Mouse (Mus musculus) CH12.LX (cell line): ENCODE measurements around the gene Slc4a4. TPM values are rescaled to one million over a fixed set of nuclear protein-coding genes. Genes with fewer than 3 reads are reported as not detected.

Source experiments
- DNase-seq: peaks from one replicate; pipeline ENCODE4 v3.0.0-alpha.2; 2013; ENCODE audit errors: extremely low read depth
- H3K27ac ChIP-seq: 2 replicates; pipeline ENCODE4 v1.5.1; 2012; ENCODE audit warnings: low read depth, mild to moderate bottlenecking, control low read depth, moderate library complexity; ENCODE audit not compliant: insufficient read depth
- H3K27me3 ChIP-seq: replicated peaks from 2 replicates; pipeline ENCODE3; 2012; ENCODE audit warnings: inconsistent platforms
- H3K36me3 ChIP-seq, 2 experiments: replicated peaks in 1 of 2; 2 replicates each; pipeline versions ENCODE3 to v1.6.1; 2012; ENCODE audit warnings: inconsistent platforms in 1 of 2, low read length in 1 of 2, mild to moderate bottlenecking in 1 of 2, mixed read lengths in 1 of 2, moderate library complexity in 1 of 2; ENCODE audit not compliant: control insufficient read depth in 1 of 2, insufficient read depth in 1 of 2
- H3K4me1 ChIP-seq, 2 experiments: 2 replicates each; pipeline ENCODE4 v1.6.1; 2012; ENCODE audit warnings: inconsistent platforms in 1 of 2, moderate library complexity in 1 of 2; ENCODE audit not compliant: insufficient read depth in 2 of 2, control insufficient read depth in 1 of 2
- H3K4me2 ChIP-seq: 2 replicates; pipeline ENCODE4 v1.6.1; 2012; ENCODE audit warnings: low read depth, mild to moderate bottlenecking, control low read depth; ENCODE audit not compliant: poor library complexity, insufficient read depth, severe bottlenecking
- H3K4me3 ChIP-seq, 3 experiments: fragments of 150-350 bp in 1 of 3; sonication (generic) in 1 of 3; replicated peaks in 1 of 3; 2 replicates each; pipeline versions ENCODE3 to v1.5.1; 2011 to 2012; ENCODE audit warnings: low read depth in 2 of 3, low read length in 2 of 3, mild to moderate bottlenecking in 2 of 3, moderate library complexity in 2 of 3, control low read depth in 1 of 3, improper control_type of control experiment in 1 of 3, inconsistent platforms in 1 of 3, mixed read lengths in 1 of 3; ENCODE audit not compliant: poor library complexity in 1 of 3
- H3K79me2 ChIP-seq: replicated peaks from 2 replicates; pipeline ENCODE4 v1.6.1; 2012; ENCODE audit warnings: mild to moderate bottlenecking, moderate library complexity; ENCODE audit not compliant: control insufficient read depth, poor library complexity, insufficient read depth, severe bottlenecking; ENCODE audit errors: extremely low read depth
- H3K9ac ChIP-seq: 2 replicates; pipeline ENCODE4 v1.6.1; 2012; ENCODE audit warnings: low read depth, mild to moderate bottlenecking, control low read depth, moderate library complexity; ENCODE audit not compliant: insufficient read depth
- H3K9me3 ChIP-seq: replicated peaks from 2 replicates; pipeline ENCODE3; 2012; ENCODE audit warnings: low read length, inconsistent platforms, mixed read lengths
- EP300 ChIP-seq: IDR thresholded peaks from 2 replicates; pipeline ENCODE4 v1.6.1; 2011; ENCODE audit warnings: low read length, improper control_type of control experiment
- ETS1 ChIP-seq: conservative IDR thresholded peaks from 2 replicates; pipeline ENCODE4 v1.6.1; 2012; ENCODE audit warnings: low read depth, mild to moderate bottlenecking, inconsistent platforms, low read length, improper control_type of control experiment, moderate library complexity
- HCFC1 ChIP-seq: IDR thresholded peaks from 2 replicates; pipeline ENCODE4 v1.6.1; 2012; ENCODE audit warnings: low read depth, mild to moderate bottlenecking, inconsistent platforms, low read length, improper control_type of control experiment
- IRF4 ChIP-seq: IDR thresholded peaks from 2 replicates; pipeline ENCODE4 v1.6.1; 2014; ENCODE audit warnings: low read depth, mild to moderate bottlenecking, inconsistent platforms, low read length, improper control_type of control experiment
- JUN ChIP-seq: IDR thresholded peaks from 2 replicates; pipeline ENCODE4 v1.6.1; 2011; ENCODE audit warnings: low read depth, mild to moderate bottlenecking, low read length, improper control_type of control experiment, moderate library complexity; ENCODE audit not compliant: insufficient read depth
- JUND ChIP-seq: conservative IDR thresholded peaks from 2 replicates; pipeline ENCODE4 v1.6.1; 2011; ENCODE audit warnings: low read depth, low read length, improper control_type of control experiment
- KAT2A ChIP-seq: IDR thresholded peaks from 2 replicates; pipeline ENCODE4 v1.6.1; 2012; ENCODE audit warnings: low read length, improper control_type of control experiment, inconsistent platforms; ENCODE audit not compliant: insufficient replicate concordance
- MAX ChIP-seq: IDR thresholded peaks from 2 replicates; pipeline ENCODE4 v1.6.1; 2011; ENCODE audit warnings: low read length, improper control_type of control experiment
- MAZ ChIP-seq: IDR thresholded peaks from 2 replicates; pipeline ENCODE4 v1.6.1; 2012; ENCODE audit warnings: low read depth, mild to moderate bottlenecking, inconsistent platforms, low read length, improper control_type of control experiment, moderate library complexity
- NRF1 ChIP-seq: IDR thresholded peaks from 2 replicates; pipeline ENCODE4 v1.6.1; 2014; ENCODE audit warnings: low read depth, mild to moderate bottlenecking, inconsistent platforms, low read length, improper control_type of control experiment, moderate library complexity
- POLR2AphosphoS2 ChIP-seq: IDR thresholded peaks from 2 replicates; pipeline ENCODE4 v1.6.1; 2011; ENCODE audit warnings: low read depth, low read length, improper control_type of control experiment
- RAD21 ChIP-seq: IDR thresholded peaks from 2 replicates; pipeline ENCODE4 v1.6.1; 2011; ENCODE audit warnings: low read depth, mild to moderate bottlenecking, low read length, improper control_type of control experiment, moderate library complexity
- RCOR1 ChIP-seq: conservative IDR thresholded peaks from 2 replicates; pipeline ENCODE4 v1.6.1; 2012; ENCODE audit warnings: low read depth, mild to moderate bottlenecking, inconsistent platforms, low read length, improper control_type of control experiment
- TCF12 ChIP-seq: IDR thresholded peaks from 2 replicates; pipeline ENCODE4 v1.6.1; 2014; ENCODE audit warnings: low read depth, mild to moderate bottlenecking, inconsistent platforms, low read length, improper control_type of control experiment
- UBTF ChIP-seq: IDR thresholded peaks from 2 replicates; pipeline ENCODE4 v1.6.1; 2012; ENCODE audit warnings: low read depth, mild to moderate bottlenecking, inconsistent platforms, low read length, improper control_type of control experiment, moderate library complexity
- USF1 ChIP-seq: IDR thresholded peaks from 2 replicates; pipeline ENCODE4 v1.6.1; 2014; ENCODE audit warnings: low read depth, mild to moderate bottlenecking, inconsistent platforms, low read length, improper control_type of control experiment
- USF2 ChIP-seq: conservative IDR thresholded peaks from 2 replicates; pipeline ENCODE4 v1.6.1; 2011; ENCODE audit warnings: low read depth, low read length, improper control_type of control experiment
- ZKSCAN1 ChIP-seq: IDR thresholded peaks from 2 replicates; pipeline ENCODE4 v1.6.1; 2012; ENCODE audit warnings: low read depth, inconsistent platforms, low read length, improper control_type of control experiment, borderline replicate concordance
- ZNF384 ChIP-seq: IDR thresholded peaks from 2 replicates; pipeline ENCODE4 v1.6.1; 2012; ENCODE audit warnings: low read depth, low read length, improper control_type of control experiment, inconsistent platforms
- dilution Hi-C: fragments of 300-500 bp; cut with MboI; formaldehyde crosslinking; loops from 2 replicates; pipeline ENCODE4 v1.14.3; 2020; ENCODE audit warnings: low sequenced_read_pairs; ENCODE audit not compliant: extremely low pct_unique_long_range_greater_than_20kb, extremely low pct_ligation_motif_present
- in situ Hi-C: fragments of 300-500 bp; cut with MboI; formaldehyde crosslinking; loops from 3 replicates; pipeline ENCODE4 v1.14.3; 2019; ENCODE audit warnings: low sequenced_read_pairs, low pct_ligation_motif_present, low pct_unique_long_range_greater_than_20kb, mixed read lengths
- polyA plus RNA-seq: library from polyadenylated mRNA; unstranded; fragments of >175 nt; gene quantifications from 2 replicates; pipeline ENCODE4 v1.2.1, GENCODE M21; 2012; ENCODE audit warnings: low read depth; ENCODE audit not compliant: insufficient read length
- total RNA-seq, 2 experiments: library from RNA; depleted of rRNA; stranded (reverse); fragments of 300-350 nt in 1 of 2; fragments of >200 nt in 1 of 2; gene quantifications; 2 replicates each; pipeline ENCODE4 v1.2.3; 2012 to 2014

Slc4a4 gene
- total and polyA plus RNA-seq, 3 experiments, result not detected

- no peak overlapping the region for H3K4me3 ChIP-seq
- H3K27ac ChIP-seq, result no peak overlapping the region
- no peaks in the 10 kb centered on the region for H3K27me3 ChIP-seq
- TF ChIP-seq ETS1 (no peak), POLR2AphosphoS2 (no peak), USF2 (no peak), UBTF (no peak), RCOR1 (no peak), ZNF384 (no peak), NRF1 (no peak), EP300 (no peak), USF1 (no peak), ZKSCAN1 (no peak), JUN (no peak), JUND (no peak), TCF12 (no peak), MAX (no peak), HCFC1 (no peak), KAT2A (no peak), RAD21 (no peak), MAZ (no peak), IRF4 (no peak)
- TF ChIP-seq, all 38 proteins: peak for 0
- H3K79me2 ChIP-seq, result no peaks in the 10 kb centered on the region
- in situ Hi-C loops (no loop called here), dilution Hi-C loops (no loop called here)
- no peak overlapping the region for H3K4me2 ChIP-seq
- H3K4me1 ChIP-seq, result no peaks in the 10 kb centered on the region; a peak in 1 of 4 replicates
- no peak for DNase-seq
- H3K9ac ChIP-seq, result no peak overlapping the region
- H3K36me3 ChIP-seq, result no peaks in the 10 kb centered on the region
- no peaks in the 10 kb centered on the region for H3K9me3 ChIP-seq
Measured at GRCm38 (mm10) chr5:88945661-88946339, 59.2 kb downstream of the Slc4a4 start.

- Histone ChIP-seq H3K36me3 (no peaks in the 10 kb centered on the region), H3K27ac (no peak overlapping the region)
Measured at GRCm38 (mm10) chr5:88950337-88950736, 63.7 kb downstream of the Slc4a4 start.

More at GRCm38 (mm10) chr5:88950337-88950736, 63.7 kb downstream of the Slc4a4 start:
- H3K27me3 ChIP-seq, result no peaks in the 10 kb centered on the region
- no peaks in the 10 kb centered on the region; a peak in 1 of 4 replicates for H3K4me1 ChIP-seq
- H3K9ac ChIP-seq, result no peak overlapping the region
- no peaks in the 10 kb centered on the region for H3K9me3 ChIP-seq
- H3K4me2 ChIP-seq, result no peak overlapping the region
- no peak for DNase-seq
- in situ Hi-C loops, result no loop called here
- dilution Hi-C loops, result no loop called here
- no peaks in the 10 kb centered on the region for H3K79me2 ChIP-seq
- H3K4me3 ChIP-seq, result no peak overlapping the region
- no peak for TF ChIP-seq KAT2A
- TF ChIP-seq, all 38 proteins: peak for 0
